ENCODE assay signal across 16 mouse cellular contexts in genomic region chr6:118082384-118082783, GRCm38 (mm10). TPM values are rescaled to one million over a fixed set of nuclear protein-coding genes. Genes with fewer than 3 reads are reported as not detected.
DNase-seq lines count a peak whose midpoint lies in the region.
"Had no signal": no experiment of that assay in that cellular context is flagged by ENCODE, and none has a peak within 500 bp of the region (broad histone marks: within the 10 kb centered on the region; RNA-seq: fewer than 3 reads in every experiment).

No protein-coding gene starts in this region.

- DNase-seq in cerebellum, adult 9-11 months, result peak; percentile 58
- no peak for DNase-seq in cerebellum, postnatal 4 days (ENCODE audit: low spot score in 2 of 2)
- DNase-seq in heart, embryonic 10.5 days (ENCODE audit: low spot score), result peak; percentile 73
- DNase-seq in heart, postnatal 10 days, result no peak
- DNase-seq in urinary bladder, postnatal 14 days (ENCODE audit: low spot score), result peak; percentile 2
- no peak for DNase-seq in urinary bladder, postnatal 10 days (ENCODE audit: low spot score)
- DNase-seq: adrenal gland, postnatal 14 days; cerebellum, postnatal 14 days; gastrocnemius, adult 2 months; gastrocnemius, postnatal 25 days had no signal

- intact Hi-C loops in heart, postnatal 10 days (cut with DNase I), result no loop called here

- H3K9me3 ChIP-seq in heart, embryonic 10.5 days, result no peaks in the 10 kb centered on the region
- H3K9me3 ChIP-seq: embryonic facial prominence, embryonic 13.5 days; heart, embryonic 15.5 days; hindbrain, embryonic 10.5 days; intestine, embryonic 15.5 days had no signal

- H3K4me3 ChIP-seq in heart, embryonic 10.5 days, result no peak overlapping the region
- H3K4me3 ChIP-seq: embryonic facial prominence, embryonic 13.5 days; gastrocnemius, adult 2 months; heart, embryonic 15.5 days; hindbrain, embryonic 10.5 days; intestine, embryonic 15.5 days had no signal

- H3K4me1 ChIP-seq in heart, embryonic 10.5 days, result 0 out of 2 replicates have a peak, but pooled peaks cover 6% of the 10 kb centered on the region
- H3K4me1 ChIP-seq: embryonic facial prominence, embryonic 13.5 days; heart, embryonic 15.5 days; hindbrain, embryonic 10.5 days; intestine, embryonic 15.5 days had no signal

- 68% methylated on average over 3 of the region's 3 CpGs for WGBS in heart, embryonic 10.5 days

- no peaks in the 10 kb centered on the region for H3K36me3 ChIP-seq in heart, embryonic 10.5 days
- H3K36me3 ChIP-seq: embryonic facial prominence, embryonic 13.5 days; heart, embryonic 15.5 days; hindbrain, embryonic 10.5 days; intestine, embryonic 15.5 days had no signal

- no peak overlapping the region for H3K27ac ChIP-seq in heart, embryonic 10.5 days
- H3K27ac ChIP-seq: embryonic facial prominence, embryonic 13.5 days; gastrocnemius, adult 2 months; heart, embryonic 15.5 days; hindbrain, embryonic 10.5 days; hindbrain, embryonic 14.5 days; intestine, embryonic 15.5 days had no signal

- peaks cover 33% of the 10 kb centered on the region for H3K27me3 ChIP-seq in heart, embryonic 10.5 days (ENCODE audit: insufficient read depth, poor library complexity, severe bottlenecking)
- H3K27me3 ChIP-seq: intestine, embryonic 15.5 days; Patski had no signal

RNA-seq across cellular contexts. Expression of gene Csgalnact2, which starts 56.6 kb away (rescaled TPM):
- 7.3 and 10.5 TPM in 2 replicates for polyA plus RNA-seq in heart, embryonic 10.5 days (2016; fragmentation: Nextera tagmentation; extraction: Ambion mirVana)
- 10 to 100 TPM; 19.1 to 20.2 TPM for total RNA-seq in heart, postnatal 10 days (2021)

Comparison
In these comparisons a context has a peak if more than half of its experiments do, and no peak if none do; other contexts are left out.
1. DNase-seq: peak in cerebellum, adult 9-11 months (single experiment), heart, embryonic 10.5 days (single experiment) and urinary bladder, postnatal 14 days (single experiment); none in cerebellum, postnatal 4 days (0 of 2), heart, postnatal 10 days (0 of 2) and urinary bladder, postnatal 10 days (single experiment).